Mouse (Mus musculus): ENCODE data around the gene Armh2.

DNA sequence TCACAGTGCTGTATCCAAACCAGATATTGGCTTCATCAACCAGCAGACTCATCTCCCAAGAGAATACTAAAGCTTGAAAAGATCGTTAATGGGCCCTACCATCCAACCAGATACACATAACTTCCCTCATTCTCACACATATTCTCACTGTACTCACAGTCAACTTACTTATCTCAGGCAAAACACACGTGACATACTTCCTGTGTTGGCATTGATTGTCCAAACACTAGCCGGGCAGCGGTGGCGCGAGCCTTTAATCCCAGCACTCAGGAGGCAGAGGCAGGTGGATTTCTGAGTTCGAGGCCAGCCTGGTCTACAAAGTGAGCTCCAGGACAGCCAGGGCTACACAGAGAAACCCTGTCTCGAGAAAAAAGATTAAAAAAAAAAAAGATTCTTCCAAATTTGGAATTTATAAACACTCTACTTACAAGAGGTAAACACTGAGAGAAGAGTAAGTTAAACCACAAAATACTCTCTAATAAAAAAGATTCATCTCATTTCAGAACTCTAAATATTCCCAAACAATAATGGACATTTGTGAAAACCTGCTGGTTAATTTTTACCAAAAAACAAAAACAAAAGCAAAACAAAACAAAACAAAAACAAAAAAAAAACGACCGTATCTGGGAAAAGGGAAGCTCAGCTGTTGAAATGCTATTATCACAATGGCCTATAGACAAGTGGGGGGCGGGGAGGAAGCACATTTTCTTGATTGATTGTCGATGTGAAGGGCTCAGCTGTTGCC is 17.0 kb downstream of the Armh2 start:
- TF ChIP-seq CTCF (IDR thresholded peaks at IDR 0.05; ENCODE audit: borderline replicate concordance, insufficient read depth, low read length) (no peak), POLR2A (IDR thresholded peaks at IDR 0.05; ENCODE audit: low read depth, low read length) (no peak)

Measured in embryonic fibroblast, embryonic 13.5 days (primary cell).